Mouse (Mus musculus): ENCODE results near the gene Kcnh2. TPM values are rescaled to one million over a fixed set of nuclear protein-coding genes. Genes with fewer than 3 reads are reported as not detected.

Gene Kcnh2
- total RNA-seq, 2 experiments from 2014 or later, result 17.0 to 19.3 TPM

DNA sequence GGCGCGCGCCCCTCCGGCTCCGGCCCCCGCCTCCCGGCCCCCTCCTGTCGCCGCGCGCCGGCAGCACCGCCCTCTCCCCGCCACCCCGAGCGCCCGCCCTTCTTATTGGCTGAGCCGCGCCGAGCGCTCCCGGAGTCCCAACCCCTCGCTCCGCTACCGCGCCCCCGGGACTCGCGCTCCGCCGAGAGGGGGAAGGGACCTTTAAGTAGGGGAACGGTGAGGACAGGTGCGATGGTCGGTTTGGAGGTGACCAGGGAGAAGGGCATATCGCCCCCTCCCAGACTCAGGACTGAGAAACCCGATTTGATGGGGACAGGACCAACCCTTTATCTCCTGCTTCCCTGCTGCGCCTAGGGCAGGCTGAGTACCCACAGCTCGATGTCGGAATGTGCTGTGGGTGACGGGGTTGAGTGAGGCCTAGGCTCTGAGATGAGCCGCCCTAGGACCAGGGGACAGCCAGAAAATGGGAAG is 332 bp upstream of the Kcnh2 start:
- DNase-seq (ENCODE audit: extremely low spot score in 1 of 2, low spot score in 2 of 2), result peak; percentile 84 to 93
- intact Hi-C loops (cut with DNase I), result no loop called here

DNA sequence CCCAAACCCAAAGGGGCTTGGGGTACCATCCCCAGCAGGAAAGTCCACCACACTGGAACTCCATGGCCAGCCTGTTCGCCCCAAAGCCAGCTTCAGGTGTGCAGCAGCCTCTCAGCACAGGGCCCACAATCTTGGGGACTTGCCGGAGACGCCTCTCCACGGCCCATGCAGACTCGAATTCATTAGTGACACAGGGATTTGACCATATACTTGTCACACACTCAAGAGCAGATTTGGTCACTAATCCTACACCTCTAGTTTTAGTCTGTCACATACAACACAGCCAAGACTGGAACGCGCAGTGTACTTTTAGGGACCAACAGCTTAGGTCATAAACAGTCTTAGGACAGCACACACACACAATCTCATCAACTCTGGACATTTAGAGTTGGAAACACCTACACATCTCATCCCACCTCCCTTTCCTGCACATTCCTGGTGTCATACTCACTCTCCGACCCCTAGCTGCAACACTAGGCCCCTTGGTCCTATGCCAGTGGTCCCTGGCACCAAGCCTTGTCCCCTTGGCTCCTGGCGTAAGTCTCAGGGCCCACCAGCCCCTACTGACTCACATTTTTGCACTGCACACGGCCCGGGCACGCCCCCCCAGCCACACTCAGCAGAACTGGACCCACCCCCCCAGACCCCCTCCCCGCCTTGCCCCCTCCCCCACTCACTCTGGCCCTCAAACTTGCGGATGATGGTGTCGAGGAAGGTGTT is 713 bp downstream of the Kcnh2 start:
- no peak for DNase-seq (ENCODE audit: extremely low spot score in 1 of 2, low spot score in 2 of 2)

DNA sequence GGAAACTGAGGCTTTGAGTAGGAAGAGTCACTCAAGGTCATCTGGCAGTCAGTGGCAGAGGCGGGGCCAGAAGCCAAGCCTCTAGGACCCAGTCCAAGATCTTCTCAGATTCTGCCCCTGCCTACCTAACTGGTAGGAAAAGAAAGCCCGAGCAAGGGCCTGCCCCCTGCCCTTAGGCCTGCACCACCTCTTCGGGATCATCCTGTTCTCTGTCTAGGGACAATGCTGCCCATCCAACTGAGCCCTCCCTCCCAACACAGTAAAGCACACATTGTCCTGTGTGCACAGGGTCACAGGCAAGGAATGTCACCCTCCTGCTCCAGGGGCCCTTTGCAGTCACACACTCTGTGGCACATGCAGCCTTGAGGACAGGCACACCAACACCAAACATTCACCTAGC is 1.3 kb downstream of the Kcnh2 start:
- intact Hi-C loops (cut with DNase I), result no loop called here
- no peak for DNase-seq (ENCODE audit: extremely low spot score in 1 of 2, low spot score in 2 of 2)

More for the DNA sequence above, 713 bp downstream of the Kcnh2 start:
- intact Hi-C loops (cut with DNase I), result no loop called here

DNA sequence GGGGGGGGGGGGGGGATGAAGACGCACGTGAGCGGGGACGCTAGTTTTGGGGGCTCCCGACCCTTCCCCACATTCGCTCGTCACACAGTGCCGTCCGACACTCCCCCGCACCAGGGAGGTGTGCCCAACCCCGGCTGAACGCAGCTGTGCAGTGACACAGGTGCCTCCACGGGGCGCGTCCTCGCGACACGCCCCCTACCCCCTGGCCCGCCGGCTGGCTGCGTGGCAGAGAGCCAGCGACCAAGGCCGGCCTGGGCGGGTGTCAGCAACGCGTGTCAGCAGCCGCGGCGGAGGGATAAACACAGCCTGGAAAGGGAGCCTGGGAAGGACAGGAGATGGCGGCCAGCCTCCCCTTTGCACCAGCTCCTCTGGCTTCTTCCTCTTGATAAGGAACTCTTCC is 2.9 kb downstream of the Kcnh2 start:
- intact Hi-C loops (cut with DNase I), result no loop called here

DNA sequence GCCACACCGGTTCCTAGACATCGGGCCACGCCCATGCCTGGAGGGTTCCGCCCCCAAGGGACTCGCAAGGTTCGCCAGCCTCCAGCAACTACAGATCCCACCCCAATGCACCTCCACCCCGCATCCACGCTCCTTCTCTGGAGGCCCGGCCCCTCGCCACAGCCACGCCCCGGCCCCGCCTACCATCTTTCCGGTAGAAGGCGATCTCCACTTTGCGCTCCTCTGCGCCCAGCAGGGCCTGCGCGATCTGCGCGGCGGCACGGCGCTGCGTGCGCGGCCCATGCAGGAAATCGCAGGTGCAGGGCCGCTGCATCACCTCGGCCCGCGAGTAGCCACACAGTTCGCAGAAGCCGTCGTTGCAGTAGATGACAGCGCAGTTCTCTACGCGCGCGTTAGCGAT is 3.3 kb downstream of the Kcnh2 start:
- DNase-seq (ENCODE audit: extremely low spot score in 1 of 2, low spot score in 2 of 2), result peak in 1 of 2 experiments; percentile 76

More for the DNA sequence above, 2.9 kb downstream of the Kcnh2 start:
- peak in 1 of 2 experiments; percentile 55 for DNase-seq (ENCODE audit: extremely low spot score in 1 of 2, low spot score in 2 of 2)

DNA sequence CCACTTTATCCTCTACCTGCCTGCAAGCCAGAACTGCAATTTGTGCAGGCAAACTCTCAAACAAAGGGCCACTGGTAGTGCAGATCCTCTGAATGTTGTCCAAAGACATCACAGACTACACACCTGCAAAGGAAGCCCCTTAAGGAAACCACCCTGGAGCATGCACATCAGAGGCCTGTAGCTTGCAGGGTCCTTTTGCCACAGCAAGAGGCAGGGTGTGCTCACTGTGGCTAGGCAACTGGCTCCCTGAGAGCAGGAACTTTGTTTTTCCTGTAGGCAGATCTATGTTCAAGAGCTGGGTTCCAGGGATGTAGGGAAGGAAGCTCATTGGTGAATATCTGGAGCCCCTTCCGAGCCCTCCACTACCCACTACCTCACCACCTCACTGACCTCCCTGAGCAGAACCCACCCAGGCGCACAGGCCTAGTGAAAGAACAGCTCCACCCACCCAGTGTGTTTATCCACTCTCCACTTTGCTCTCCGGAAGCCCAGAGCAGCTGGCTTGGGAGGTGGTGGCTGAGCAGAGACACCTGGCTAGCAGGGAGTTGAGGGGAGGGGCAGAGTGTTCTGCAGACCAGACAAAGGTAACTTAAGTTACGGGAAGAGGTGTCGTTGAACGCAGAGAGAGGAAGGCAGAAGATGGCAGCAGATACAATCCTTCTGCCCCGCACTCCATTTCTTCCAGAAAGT is 4.1 kb downstream of the Kcnh2 start:
- intact Hi-C loops (cut with DNase I), result no loop called here
- DNase-seq (ENCODE audit: extremely low spot score in 1 of 2, low spot score in 2 of 2), result no peak

More for the DNA sequence above, 3.3 kb downstream of the Kcnh2 start:
- intact Hi-C loops (cut with DNase I), result no loop called here

DNA sequence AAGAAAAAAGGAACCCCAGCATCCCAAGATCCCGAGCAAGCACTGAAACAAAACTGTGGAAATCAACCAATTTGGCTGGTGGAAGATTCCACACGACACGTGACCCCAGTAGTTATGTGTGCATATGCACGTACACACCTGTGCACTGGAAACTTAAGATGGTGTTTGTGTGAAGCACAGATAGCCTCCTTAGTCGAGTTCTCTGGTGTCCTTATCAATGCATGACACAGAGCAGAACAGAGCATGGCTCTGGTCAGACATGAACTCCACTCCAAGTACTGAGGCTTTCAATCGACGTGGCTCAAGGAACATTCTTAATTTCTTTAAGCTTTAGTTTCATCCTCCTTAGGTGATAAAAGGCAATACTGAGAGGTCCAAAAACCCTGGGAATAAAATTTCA is 5.1 kb downstream of the Kcnh2 start:
- no peak for DNase-seq (ENCODE audit: extremely low spot score in 1 of 2, low spot score in 2 of 2)
- intact Hi-C loops (cut with DNase I), result no loop called here

DNA sequence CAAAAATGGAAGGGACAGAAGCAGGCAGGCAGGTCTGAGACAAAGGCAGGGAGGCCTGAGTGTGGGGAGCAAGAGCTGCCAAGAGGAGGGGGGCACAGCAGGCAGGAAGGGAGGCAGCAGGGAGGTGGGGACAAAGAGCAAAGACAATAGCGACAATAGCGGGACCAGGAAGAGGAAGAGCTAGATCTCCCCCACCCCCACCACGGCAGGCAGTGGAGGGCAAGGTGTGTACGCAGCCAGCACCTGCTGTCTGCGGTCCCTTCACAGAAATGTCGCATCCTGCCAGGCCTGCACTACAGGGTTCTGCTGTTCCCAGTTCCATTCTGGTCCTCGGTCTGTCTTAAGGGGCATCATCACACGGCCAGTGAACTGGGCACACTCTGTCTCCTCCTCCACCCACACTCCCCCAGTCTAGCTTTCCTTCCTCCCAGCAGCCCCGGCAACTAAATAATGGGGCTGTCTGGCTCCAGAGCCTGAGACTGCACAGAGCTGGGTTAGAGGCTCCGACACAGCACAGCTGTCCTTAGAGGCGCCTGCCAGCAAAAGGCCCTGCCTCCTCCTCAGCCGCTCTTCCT is 6.8 kb downstream of the Kcnh2 start:
- intact Hi-C loops (cut with DNase I), result no loop called here
- no peak for DNase-seq (ENCODE audit: extremely low spot score in 1 of 2, low spot score in 2 of 2)

DNA sequence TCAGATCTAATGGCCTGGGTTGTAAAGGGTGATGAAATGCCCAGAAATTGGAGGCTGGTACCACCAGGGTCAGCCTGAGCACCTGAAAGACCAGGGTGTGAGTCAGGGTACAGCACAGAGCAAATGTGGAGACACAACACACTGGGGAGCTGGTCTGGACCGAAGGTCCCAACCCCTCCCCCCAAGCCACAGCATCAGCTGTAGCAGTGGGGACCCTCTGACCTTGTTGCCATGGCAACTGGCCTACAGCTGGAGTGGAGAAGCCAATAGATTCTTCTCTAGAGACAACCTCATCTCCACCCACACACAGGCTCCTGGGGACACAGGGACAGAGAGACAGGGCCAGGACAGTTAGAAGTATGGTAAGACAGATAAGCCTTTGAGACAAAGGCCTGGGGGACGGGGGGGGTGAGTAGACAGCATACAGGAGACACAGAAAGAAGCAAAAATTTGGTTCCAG is 7.4 kb downstream of the Kcnh2 start:
- intact Hi-C loops (cut with DNase I), result no loop called here
- DNase-seq (ENCODE audit: extremely low spot score in 1 of 2, low spot score in 2 of 2), result no peak

DNA sequence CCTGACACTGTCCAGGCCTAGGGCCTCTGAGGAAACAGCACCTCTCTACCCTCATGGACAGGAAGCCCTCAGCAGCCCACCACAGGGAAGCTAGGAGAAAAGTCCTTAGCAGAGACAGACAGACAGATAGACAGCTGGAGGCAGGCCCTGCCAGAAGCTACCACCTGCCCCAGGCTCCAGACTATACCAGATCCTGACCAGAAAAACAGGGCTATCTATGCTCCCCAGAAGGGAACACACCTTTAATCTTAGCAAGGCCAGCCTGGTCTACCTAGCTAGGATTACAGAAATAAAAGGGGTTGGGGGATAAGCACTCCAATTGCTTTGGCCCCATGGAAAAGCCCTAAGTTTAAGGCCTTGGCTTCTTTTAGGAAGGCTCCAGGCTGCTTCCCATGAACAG is 8.0 kb downstream of the Kcnh2 start:
- intact Hi-C loops (cut with DNase I), result no loop called here
- no peak for DNase-seq (ENCODE audit: extremely low spot score in 1 of 2, low spot score in 2 of 2)

DNA sequence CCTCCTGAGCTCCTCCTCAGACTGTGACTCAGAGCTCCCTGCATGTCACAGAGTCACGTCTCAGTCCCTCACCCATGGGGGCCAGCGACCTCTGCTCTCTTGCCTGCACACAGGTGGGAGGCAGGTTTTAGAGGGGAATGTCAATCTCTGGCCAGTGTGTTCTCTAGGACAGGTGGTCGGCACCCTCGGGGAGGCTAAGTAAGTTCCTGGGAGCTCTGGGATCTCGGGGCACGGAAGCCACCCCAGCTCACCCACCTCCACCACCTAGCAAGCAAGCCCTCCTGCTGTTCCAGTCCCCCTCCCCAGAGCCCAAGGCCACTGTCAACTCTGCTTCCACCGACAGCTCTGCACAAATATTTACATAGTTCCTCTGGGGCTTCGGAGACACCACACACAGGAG is 8.4 kb downstream of the Kcnh2 start:
- intact Hi-C loops (cut with DNase I), result no loop called here

DNA sequence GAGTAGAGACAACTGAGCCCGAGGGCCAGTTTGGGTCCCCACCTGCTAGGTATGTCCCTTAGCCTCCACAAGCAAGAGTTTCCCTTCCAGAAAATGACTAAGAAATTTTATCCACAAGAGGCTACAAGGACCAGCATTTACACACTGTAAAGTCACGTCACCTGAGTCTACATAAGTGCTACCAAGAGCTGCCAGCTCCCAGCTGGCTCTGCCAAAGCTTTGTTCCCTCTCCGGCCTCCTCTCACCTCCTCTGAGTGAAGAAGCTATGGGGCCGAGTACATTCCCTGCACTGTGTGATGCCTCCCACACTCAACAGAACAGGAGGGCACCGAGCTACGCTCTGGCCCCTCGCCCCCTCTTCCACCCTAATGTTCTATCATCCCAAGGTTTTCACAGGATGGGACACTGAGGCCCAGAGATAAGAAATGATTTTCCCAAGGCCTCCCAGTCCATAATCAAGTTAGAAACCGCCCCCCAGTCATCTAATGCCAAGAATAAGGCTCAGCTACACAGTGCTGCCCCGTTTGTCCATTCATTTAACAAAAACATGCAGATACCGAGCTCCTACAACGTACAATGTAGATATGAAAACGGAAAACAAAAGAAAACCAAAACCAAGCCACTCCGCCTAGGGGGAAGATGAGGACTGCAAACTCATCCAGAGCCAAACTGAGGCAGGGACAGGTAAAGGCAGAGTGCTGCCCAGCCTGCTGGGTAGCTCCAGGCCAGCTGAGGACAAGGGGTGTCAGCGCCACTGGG is 9.0 kb downstream of the Kcnh2 start:
- DNase-seq (ENCODE audit: extremely low spot score in 1 of 2, low spot score in 2 of 2), result no peak
- intact Hi-C loops (cut with DNase I), result no loop called here

More for the DNA sequence above, 8.4 kb downstream of the Kcnh2 start:
- peak in 1 of 2 experiments; percentile 21 for DNase-seq (ENCODE audit: extremely low spot score in 1 of 2, low spot score in 2 of 2)

DNA sequence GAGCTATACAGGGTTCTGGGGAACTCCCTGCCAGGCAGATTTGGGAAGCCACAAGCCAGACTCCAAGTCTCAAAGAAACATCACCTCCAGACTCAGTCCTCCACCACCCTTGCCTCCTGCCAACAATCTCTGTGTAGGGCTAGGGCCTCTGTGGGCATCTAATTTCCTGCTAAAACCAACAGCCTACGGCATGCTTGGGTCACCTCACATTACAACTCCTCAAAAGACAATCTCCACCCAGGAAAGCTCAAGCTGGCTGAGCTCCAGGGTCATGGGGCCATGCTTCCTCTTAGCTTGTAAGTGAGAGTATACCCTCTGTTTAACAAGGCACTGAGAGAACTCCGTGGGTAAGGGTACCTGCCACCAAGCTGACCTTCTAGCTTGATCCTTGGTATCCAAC is 13.6 kb downstream of the Kcnh2 start:
- intact Hi-C loops (cut with DNase I), result no loop called here
- DNase-seq (ENCODE audit: extremely low spot score in 1 of 2, low spot score in 2 of 2), result no peak

DNA sequence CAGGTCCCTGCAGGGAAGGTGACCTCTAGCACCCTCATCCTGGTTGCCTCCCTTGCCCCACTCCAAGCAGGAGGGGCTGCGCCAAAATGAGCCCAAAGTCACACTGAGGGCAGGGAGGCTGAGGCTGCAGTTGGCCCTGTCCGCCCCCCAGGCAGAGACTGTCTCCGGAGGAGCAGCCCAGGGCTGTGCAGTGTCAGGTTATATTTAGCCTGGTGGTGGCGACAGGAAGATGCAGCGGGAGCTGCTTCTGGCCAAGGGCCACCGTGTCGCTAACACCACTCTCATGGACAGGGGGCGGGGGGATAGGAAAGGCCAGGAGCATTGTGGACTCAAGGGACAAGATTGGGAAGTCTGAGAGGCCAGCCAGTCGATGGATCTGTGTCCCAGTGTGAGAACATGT is 14.0 kb downstream of the Kcnh2 start:
- intact Hi-C loops (cut with DNase I), result no loop called here
- DNase-seq (ENCODE audit: extremely low spot score in 1 of 2, low spot score in 2 of 2), result no peak

DNA sequence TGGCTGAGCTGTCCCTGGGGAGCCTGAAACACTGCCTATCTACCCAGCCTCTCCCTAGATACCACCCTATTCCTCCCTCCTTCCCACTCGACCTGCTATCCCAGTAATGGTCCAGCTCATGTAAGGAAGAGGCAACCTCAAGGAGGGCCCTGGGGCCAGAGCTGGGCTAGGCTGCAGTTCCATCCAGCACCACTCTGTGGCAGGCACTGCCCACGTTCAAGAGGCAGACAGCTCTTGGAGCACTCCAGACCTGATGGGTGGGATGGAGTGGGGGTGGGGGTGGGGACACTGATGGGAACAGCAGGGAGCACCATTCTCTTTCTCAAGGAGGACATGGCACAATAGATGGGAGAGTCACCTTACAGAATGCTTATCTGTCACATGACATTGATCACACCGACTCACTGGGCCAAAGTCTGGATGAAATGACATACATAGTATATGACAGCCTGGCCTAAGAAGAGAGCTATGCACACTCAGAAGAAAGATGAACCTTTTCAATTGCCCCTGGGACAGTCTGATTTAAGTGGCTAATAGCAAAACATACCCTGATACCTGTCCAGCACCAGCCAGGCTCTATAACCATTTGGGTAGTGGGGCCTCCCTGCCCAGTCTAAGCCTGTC is 15.4 kb downstream of the Kcnh2 start:
- DNase-seq (ENCODE audit: extremely low spot score in 1 of 2, low spot score in 2 of 2), result peak in 1 of 2 experiments; percentile 72

DNA sequence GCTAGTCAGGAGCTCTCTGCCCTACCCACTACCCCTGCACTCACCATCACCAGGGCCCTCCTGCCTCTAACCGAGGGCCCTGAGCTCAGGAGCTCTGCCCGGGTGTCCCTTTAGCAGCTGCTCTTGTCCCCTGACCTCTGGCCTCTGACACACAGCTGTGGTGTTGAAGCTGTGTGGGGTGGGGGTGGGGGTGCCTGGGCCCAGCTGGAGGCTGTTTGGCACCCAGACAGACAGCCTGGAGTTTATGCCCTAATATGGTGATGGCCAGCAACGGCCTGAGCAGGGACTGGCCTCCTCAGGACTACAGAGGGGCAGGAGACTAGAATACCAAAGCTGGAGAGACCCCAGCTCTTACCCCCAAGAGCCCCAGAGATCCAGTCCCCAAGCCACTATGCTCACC is 16.7 kb downstream of the Kcnh2 start:
- intact Hi-C loops (cut with DNase I), result no loop called here
- no peak for DNase-seq (ENCODE audit: extremely low spot score in 1 of 2, low spot score in 2 of 2)

More for the DNA sequence above, 15.4 kb downstream of the Kcnh2 start:
- intact Hi-C loops (cut with DNase I), result no loop called here

DNA sequence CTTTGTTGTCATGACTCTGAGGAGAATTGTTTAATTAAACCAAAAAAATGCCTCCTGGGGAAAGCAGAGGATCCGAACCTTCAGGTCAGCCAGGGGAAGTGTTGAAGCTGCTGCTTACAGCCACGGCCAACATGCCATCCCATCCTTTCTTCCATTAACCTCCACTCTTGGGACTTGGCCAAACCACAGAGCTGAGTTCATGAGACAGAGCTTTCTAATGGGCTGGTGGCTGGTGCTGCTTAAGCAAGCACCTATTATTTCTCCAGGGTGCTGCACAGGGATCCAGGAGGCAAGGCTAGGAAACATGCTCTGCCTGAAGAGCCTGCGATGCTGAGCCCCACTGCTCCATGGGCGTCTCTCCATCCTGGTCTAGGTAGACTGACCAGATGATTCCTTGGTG is 19.0 kb downstream of the Kcnh2 start:
- DNase-seq (ENCODE audit: extremely low spot score in 1 of 2, low spot score in 2 of 2), result no peak

DNA sequence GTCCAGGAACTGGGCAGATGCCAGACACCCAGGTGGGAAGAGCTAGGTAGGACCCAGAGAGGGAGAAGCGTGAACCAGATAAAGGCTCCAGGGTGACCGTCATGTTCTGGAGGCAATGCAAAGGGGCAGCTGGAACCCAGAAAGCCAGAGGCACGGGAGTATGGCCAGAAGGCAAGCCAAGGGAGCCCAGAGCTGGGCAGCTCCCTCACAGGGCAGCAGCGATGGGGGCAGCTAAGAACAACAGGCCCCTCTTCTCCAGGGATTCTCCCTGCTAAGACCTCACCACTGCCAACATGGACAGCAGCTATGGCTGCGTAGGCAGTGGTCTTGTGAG is 21.5 kb downstream of the Kcnh2 start:
- no peak for DNase-seq (ENCODE audit: extremely low spot score in 1 of 2, low spot score in 2 of 2)
- intact Hi-C loops (cut with DNase I), result no loop called here

More for the DNA sequence above, 19.0 kb downstream of the Kcnh2 start:
- intact Hi-C loops (cut with DNase I), result no loop called here
